Mouse (Mus musculus) CD8-positive naive resting alpha-beta T cell, adult 2 months (primary cell): Measurements from ENCODE around the gene Gm10037.
"Not testable (repeated sequence)": the region's sequence is repeated elsewhere in the genome, so short reads cannot be mapped to it uniquely, and the experiment has no call there.

Source experiments
- DNase-seq, 2 experiments: peaks; one replicate each; pipeline ENCODE4 v3.0.0; 2022; ENCODE audit warnings: low read depth in 2 of 2, low spot score in 2 of 2

Gm10037 gene

GRCm38 (mm10) chr13:67830911-67831336, at the start of gene Gm10037:
TSS of gene Gm10037 (plus strand) at chr13:67831106.
- DNase-seq: peak in 1 of 2 experiments; percentile 16

GRCm38 (mm10) chr13:67791921-67792455, 38.9 kb upstream of the Gm10037 start:
- DNase-seq: no peak

DNA sequence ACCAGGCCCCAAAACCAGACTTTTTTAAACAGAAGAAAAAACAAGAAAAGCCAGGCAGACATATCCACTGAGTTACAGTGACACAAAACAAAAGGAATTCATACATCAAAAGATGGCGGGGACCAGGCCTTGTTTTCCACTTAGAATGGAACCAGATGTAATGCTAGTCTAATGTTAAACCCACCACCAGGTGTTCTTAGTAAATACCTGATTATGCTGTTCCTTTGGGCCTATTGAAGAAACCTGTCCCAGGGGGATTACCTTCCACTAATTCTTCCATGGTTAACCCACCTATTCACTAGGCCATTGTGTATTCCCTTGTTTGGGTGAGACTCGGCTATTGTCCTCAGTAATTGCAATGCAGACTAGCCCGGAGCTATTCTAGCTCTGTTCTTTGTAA, 32.3 kb upstream of the Gm10037 start:
- DNase-seq: no peak

DNA sequence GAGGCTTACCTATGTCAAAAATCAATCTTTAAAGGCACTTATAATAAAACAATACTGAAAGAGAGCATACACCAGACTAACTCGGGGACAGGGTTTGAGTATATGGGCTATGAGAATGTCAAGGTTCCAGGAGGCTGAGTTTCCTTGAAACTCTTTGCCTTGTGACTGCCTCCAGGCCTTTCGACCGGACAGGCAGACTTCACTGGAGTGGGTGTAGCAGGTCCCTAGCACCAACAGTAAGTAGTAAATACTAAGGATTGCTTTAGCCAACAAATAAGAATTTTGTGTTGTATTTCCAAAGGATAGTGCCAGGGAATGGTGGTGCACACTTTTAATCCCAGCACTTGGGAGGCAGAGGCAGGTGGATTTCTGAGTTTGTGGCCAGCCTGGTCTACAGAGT, 31.8 kb upstream of the Gm10037 start:
- not testable (repeated sequence) for DNase-seq

GRCm38 (mm10) chr13:67811651-67812210, 19.2 kb upstream of the Gm10037 start:
- DNase-seq: no peak

DNA sequence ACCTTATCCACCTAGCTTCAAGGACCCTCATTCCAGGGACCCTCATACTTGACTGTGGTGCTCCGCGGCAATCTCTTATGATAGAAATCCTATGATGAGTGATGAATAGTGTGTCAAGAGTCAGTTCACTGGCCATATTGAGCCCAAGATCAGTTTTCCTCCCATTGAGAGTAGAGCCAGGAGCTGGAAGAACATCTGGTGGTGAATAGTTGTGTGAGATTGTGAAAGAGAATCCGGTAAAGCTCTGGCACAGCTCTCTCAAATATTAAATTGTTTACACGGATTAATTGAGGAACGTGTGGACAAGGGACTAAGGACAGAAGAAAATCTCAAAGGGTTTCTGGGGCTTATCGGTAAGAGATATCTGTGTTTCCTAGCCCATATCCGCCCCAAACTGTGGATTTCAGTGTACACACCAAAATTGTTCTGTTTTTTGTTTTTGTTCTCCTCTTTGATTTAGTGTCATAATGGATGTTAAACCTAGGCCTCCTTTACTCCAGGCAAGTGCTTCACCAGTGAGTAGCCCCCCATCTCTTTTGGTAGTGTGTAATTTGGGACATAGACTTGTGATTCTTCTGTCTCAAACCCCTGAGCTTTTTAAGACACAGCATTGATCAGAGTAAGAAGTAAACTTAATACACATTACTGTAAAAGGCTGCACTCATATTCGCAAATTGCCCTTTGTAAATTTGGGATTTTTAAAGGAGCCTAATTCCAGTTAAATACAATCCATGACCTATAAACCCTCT, 17.8 kb upstream of the Gm10037 start:
- no peak for DNase-seq

DNA sequence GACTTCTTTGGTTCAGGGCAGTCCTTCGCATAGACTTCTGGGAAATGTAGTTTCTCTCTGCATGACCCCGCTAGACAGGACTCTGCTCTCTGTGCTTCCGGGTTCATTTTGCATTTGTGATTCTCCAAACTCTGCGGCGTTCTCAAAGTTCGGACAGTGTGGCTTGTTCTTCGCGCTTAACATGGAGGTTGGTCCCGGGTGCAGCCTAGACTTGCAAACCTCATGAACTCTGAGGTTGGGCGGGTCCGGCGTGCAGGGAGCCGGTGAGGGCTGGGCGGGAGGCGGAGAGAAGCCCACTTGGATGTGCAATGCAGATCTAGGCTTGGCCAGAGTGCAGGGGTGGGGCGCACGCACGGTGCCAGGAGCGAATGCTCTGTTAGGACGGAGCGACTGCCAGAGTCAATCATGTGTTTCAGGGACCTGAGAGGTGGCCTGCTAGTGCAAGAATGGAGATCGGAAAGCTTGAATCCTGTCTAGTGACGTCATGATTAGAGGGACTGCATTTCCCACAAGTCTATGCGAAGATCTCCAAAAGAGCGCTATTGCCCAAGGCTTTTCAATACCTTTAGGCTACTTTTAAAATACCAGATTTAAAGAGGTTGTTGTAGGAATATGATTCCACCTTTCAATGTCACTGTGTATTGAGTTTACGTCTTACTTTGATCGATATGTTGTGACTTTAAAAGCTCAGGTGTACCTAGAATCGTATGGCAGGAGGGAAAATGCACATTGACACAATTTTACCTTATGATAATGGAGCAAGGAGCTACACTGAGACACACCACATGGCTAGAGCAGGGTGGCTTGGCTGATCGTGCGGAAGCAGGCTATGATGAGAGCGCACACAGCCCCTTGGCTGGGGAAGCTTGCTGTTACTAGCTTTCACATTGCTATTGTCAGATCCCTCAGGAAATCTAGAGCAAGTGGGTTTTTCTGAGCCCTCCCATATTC, 16.9 kb upstream of the Gm10037 start, which contains the start of gene Zfp273:
TSS of gene Zfp273 (plus strand) at position 31 of the 951 bp plus-strand sequence.
- peak; percentile 48 to 65 for DNase-seq

DNA sequence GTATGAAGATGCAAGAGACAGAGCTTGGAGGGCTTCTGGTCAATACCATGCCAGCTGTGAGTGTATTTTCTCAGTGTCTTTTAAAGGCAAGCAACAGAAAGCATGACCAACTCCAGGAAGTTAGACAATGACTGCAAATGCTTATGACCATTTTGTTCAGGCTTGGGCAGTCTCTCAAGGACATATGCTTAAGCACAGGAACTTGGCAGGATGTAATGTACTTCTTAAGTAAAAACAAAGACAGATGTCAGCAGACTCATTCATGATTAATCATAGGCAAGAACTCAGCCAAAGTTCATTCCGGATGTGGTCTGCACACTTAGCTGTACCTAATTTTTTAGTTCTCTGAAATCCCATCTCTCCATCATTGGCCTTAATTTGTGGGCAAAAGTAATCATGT, 12.3 kb upstream of the Gm10037 start:
- no peak for DNase-seq

DNA sequence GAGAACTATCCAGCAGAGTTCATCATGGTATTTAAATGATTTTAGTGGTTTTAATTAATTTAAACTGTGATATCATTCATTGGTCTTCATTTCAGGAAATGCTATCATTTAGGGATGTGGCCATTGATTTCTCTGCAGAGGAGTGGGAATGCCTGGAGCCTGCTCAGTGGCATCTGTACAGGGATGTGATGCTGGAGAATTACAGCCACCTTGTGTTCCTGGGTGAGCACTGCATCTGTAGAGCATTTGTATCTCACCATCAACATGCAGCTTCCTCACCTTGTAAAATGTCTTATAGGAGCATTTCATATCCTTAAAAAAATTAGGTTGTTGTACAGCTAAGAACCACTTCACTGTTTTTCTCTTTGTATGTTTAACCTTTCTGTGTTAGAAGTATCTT, 2.2 kb downstream of the Gm10037 start:
- DNase-seq: not testable (repeated sequence)

DNA sequence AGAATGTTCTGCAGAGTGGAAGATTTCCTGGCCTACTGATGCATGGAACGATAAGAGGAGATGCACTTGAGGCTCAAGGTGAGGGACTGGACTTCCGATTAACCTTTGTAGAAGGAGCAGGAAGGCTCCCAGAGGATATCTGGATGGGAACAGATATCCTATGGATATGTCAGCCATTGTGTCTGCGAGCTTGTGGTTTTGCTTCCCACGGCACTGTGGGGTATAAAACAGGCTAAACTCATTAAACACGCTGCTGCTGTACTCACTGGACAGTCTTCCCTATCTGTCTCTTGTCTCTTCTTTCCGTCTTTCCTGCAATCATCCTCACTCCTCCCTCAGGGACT, 12.8 kb downstream of the Gm10037 start:
- no peak for DNase-seq

DNA sequence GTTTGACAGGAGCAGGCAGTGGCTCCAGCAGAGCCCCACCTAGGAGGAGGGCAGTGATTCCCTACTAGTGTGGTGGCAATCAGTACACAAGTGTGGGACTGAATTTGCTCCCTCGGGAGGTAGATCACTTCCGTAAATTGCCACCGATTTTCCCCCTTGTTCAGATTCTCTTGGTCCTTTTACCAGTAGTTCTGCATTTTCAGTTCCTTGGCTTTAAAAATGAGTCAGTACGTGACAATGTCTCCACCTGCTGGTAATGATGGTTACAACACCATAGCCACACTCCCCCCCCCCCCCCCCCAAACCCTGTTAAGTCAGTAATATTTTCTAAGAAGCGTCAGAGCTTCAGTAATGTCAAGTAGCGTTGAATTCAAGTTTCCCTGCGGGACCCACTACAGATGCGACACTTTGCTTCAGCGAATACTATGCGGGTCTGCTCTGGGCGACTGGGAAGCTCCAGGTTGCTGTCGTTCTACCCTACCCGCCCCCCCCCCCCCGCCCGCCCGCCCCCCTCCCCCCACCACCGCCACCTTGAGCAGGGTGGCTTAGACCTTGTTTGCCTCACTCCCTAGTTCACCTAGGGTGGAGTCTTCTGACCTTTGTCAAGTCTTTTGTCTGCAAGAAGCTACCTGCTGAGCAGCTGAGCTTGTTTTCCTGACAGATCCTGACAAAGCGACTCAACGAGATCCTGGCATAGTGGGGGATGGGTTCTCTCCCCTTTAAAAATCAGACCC, 13.4 kb downstream of the Gm10037 start:
- DNase-seq: peak; percentile 38 to 62

- DNase-seq: no peak
These were observed 13.9 kb downstream of the Gm10037 start for GRCm38 (mm10) chr13:67844853-67845194.

- no peak for DNase-seq
These were observed 19.5 kb downstream of the Gm10037 start for GRCm38 (mm10) chr13:67850361-67850760.

DNA sequence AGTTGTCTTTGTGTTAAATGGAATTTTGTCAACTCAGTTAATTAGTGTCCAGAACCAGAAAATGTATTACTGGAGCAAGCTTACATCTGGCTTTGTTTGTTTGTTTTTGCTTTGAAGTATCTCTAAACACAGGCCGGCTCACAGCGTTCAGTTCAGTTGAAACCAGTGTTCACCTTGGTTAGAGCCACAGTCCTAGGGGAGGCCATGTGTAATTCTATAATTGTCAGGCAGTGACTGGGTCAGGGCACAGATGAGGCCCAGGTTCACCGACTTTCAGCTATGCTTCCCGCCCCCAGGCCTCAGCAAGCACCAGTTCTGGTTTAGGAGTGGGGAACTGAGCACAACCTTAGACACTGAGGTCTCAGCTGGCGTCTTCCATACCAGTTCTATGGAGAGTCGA, 22.2 kb downstream of the Gm10037 start:
- DNase-seq: no peak

DNA sequence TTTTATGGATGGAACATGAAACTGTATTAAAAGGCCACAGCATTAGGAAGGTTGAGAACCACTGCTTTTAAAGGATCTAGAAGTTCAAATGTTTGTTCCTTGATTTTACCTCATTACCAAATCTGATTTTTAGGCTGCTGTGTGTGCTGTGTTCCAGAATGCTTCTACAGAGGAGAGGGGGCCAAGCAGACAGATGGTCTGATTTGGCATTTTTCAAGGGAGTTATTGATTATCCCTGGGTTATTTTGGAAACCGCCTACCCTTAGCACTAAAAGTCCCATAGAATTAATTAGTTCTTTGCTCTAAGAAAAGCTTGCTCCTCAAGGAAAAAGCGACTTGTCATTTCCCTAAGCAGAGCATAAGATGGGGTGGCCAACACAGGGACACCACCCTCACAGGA, 23.1 kb downstream of the Gm10037 start:
- no peak for DNase-seq

DNA sequence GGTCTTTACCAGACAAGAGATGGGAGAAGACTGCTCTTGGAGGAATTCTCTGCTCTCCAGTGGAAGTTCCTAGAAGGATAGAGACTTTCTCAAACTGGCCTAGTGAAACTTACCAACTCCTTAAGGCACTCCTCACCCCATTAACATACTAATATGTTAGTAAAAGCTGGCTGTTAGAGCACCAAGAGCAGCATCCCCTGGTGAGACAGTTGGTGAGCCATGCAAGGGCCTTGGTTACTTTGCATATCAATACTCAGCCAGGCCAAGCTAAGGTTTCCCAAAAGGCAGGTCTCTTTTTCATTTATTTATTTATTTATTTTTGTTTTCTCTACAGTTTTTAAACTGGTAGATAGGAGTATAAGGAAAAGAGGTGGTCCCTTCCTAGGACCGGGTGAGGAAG, 26.4 kb downstream of the Gm10037 start:
- no peak for DNase-seq

DNA sequence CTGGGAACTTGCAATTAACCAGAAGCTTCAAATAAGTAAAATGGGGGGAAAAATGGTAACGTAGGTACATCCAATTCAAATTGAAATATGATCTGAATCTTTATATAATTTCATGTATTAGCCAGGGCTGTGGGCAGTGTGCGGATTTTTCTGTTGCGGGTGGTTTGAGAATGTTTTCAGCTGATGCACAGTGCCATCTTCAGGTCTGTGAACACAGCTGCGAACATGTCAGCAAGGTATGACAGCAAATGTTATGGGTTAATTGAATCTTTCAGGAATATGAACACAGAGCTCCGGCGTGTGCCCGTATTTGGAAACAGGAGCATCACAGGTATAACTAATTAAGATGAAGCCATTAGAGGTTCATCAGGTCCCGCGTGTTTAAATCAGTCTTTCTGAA, 31.6 kb downstream of the Gm10037 start:
- no peak for DNase-seq

DNA sequence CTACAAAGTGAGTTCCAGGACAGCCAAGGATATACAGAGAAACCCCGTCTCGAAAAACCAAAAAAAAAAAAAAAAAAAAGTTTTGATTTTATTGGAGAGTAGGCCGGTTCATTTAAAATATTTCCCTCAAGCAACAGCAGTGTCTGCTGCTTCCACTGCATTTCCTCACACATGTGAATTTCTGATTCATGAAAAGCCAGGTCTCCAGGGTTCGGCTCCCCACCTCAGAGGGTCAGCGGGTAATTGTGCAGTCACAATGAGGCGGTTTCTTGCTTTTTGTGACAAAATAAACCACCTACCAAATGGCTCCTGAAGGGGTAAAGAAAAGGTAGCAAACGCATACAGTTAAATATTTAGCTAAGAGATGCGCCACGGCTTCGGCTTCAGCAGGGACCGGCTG, 32.1 kb downstream of the Gm10037 start, which contains the start of gene BC048507:
TSS of gene BC048507 (plus strand) at position 301 of the 400 bp plus-strand sequence.
- no peak for DNase-seq

DNA sequence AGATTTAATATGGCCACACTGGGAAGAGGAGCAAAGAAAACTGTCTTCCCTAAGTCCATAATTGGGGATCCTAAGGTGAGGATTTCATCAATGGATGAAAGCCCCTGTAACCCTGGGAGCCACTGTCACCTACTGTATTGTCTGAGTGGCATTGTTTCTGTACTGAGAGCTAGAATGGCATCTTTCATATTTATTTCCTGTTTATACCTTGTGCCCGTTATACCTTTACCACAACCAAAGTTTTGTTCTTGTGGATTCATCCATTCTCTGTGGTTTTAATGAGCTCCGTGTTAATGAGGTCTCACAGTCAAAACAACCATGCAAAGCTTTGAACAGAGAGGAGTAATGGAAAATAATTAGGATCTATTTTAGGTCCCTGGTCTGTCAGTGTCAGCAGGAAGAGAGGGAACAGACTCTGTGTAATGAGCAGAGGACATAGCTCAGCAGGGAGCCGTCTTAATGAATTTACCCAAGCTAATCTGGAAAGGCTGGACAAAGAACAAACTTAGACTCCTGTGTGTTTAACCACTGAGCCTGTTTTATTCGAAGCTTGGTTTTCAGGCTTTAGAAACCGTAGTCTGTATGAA, 34.0 kb downstream of the Gm10037 start:
- no peak for DNase-seq

DNA sequence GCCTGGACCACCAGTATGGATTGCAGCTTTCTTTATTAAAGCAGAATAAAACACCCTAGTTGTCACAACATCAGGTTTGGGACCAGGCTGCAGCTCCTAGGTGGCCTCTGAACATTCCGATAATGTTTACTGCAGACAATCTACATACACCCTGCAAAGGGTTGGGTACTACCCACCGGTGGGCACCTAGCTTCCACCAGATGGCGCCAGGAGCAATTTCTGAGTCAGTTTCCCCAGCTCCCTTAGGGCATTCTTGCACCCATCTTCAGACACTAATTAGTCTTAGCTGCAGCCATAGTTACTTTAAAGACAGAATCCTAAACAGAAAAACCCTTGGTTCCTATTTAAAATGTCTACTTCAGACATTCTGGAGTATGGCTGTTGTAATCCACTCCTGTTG, 37.0 kb downstream of the Gm10037 start:
- no peak for DNase-seq
